Mouse (Mus musculus) liver, embryonic 13.5 days (tissue): ENCODE measurements around the gene Clec4g. TPM values are rescaled to one million over a fixed set of nuclear protein-coding genes. Genes with fewer than 3 reads are reported as not detected.

Source experiments
- ATAC-seq: fragments of 200-750 bp; cut with Nextera tagmentation; 2 replicates; pipeline ENCODE4 v1.8.0; 2017; ENCODE audit warnings: low read depth, mild to moderate bottlenecking, moderate number of reproducible peaks, moderate library complexity
- DNase-seq: peaks from one replicate; pipeline ENCODE4 v3.0.0; 2022
- H3K27ac ChIP-seq: fragments of 300-500 bp; sonication (generic); 2 replicates; pipeline ENCODE4 v1.5.1; 2015; ENCODE audit warnings: moderate library complexity, mild to moderate bottlenecking, inconsistent platforms
- H3K27me3 ChIP-seq: fragments of 300-500 bp; sonication (generic); 2 replicates; pipeline ENCODE4 v1.6.1; 2015; ENCODE audit warnings: mild to moderate bottlenecking, inconsistent platforms
- H3K36me3 ChIP-seq: fragments of 300-500 bp; sonication (generic); 2 replicates; pipeline ENCODE4 v1.6.1; 2015; ENCODE audit warnings: mild to moderate bottlenecking, inconsistent platforms
- H3K4me1 ChIP-seq: fragments of 300-500 bp; sonication (generic); replicated peaks from 2 replicates; pipeline ENCODE4 v1.6.1; 2015; ENCODE audit warnings: inconsistent platforms
- H3K4me2 ChIP-seq: fragments of 300-500 bp; sonication (generic); 2 replicates; pipeline ENCODE4 v1.6.1; 2015; ENCODE audit warnings: inconsistent platforms, mild to moderate bottlenecking, moderate library complexity
- H3K4me3 ChIP-seq: fragments of 300-500 bp; sonication (generic); replicated peaks from 2 replicates; pipeline ENCODE4 v1.5.1; 2015; ENCODE audit warnings: mild to moderate bottlenecking, inconsistent platforms
- H3K9ac ChIP-seq: fragments of 300-500 bp; sonication (generic); 2 replicates; pipeline ENCODE4 v1.6.1; 2015; ENCODE audit warnings: mild to moderate bottlenecking, inconsistent platforms
- H3K9me3 ChIP-seq: fragments of 300-500 bp; sonication (generic); replicated peaks from 2 replicates; pipeline ENCODE4 v1.6.1; 2016; ENCODE audit warnings: inconsistent platforms
- WGBS: fragments of 180-500 bp; shearing (Covaris S2); methylation state at CpG from one replicate; pipeline ENCODE4 v1.1.7; 2015; ENCODE audit not compliant: insufficient replicate concordance; 5-methylcytosine and 5-hydroxymethylcytosine counted together
- polyA plus RNA-seq: library from polyadenylated mRNA; unstranded; fragments of >200 nt; fragmentation: Nextera tagmentation; extraction: Ambion mirVana; gene quantifications from 2 replicates; pipeline ENCODE4 v1.2.1, GENCODE M21; 2015

Gene Clec4g
- polyA plus RNA-seq, 1 experiment from 2014 or later = 2.4 TPM

DNA sequence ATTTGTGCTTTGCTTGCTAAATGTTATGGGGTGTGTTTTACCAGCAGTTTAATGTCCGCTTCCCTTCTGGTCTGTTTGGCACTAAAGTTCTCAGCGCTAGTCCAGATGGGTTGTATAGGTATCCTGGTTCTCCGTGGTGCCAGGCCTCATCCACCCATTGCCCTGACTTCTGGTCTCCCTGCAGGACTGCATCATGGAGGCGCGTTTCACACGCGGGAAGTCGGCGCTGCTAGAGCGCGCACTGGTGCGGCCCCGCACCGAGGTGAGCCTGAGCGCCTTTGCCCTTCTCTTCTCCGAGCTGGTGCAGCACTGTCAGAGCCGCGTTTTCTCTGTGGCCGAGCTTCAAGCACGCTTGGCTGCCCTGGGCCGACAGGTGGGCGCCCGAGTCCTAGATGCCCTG is 41.6 kb downstream of the Clec4g start:
- Histone ChIP-seq H3K27me3 (no peaks in the 10 kb centered on the region), H3K4me2 (no peak overlapping the region), H3K4me1 (peaks cover 25% of the 10 kb centered on the region), H3K4me3 (no peak overlapping the region), H3K27ac (no peak overlapping the region), H3K9me3 (no peaks in the 10 kb centered on the region), H3K36me3 (peaks cover 31% of the 10 kb centered on the region), H3K9ac (no peak overlapping the region)
- ATAC-seq (no peak), DNase-seq (no peak)
- 94% methylated on average over 23 of the region's 23 CpGs for WGBS

DNA sequence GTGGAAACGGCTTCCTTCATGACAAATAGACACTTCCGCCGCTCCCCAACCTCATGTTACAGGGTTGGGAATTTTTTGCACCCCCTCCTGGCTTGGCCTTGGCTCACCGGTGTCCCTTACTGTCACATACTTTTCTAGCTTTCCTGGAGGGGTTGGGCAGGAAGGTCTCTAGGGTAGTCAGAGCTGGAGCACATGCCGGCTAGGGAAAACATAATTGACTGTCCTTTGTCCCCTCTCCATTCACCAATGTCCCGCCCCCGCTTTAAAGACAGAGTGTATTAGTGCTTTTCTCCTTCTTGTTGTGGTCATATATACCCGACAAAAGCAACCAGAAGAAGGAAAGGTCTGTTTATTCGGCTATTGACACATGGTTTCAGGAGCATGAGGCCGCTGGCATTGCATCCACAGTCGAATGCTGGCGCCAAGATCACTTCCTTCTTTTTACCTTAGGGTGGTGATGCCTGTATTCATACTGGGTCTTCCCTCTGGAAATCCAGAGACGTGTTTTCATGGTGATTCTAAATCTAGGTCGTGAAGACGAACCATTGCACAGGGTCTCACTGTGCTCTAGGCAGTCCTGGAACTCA is 43.4 kb downstream of the Clec4g start:
- WGBS = 1% methylated on average over 15 of the region's 15 CpGs
- peaks cover 31% of the 10 kb centered on the region for H3K36me3 ChIP-seq
- peak overlapping the region; percentile 92 for H3K4me3 ChIP-seq
- peak overlapping the region; percentile 89 for H3K27ac ChIP-seq
- H3K4me1 ChIP-seq = peaks cover 32% of the 10 kb centered on the region
- ATAC-seq = peak; percentile 8
- H3K27me3 ChIP-seq = no peaks in the 10 kb centered on the region
- peak; percentile 26 for DNase-seq
- no peaks in the 10 kb centered on the region for H3K9me3 ChIP-seq
- H3K4me2 ChIP-seq = peak overlapping the region; percentile 80
- peak overlapping the region; percentile 95 for H3K9ac ChIP-seq

DNA sequence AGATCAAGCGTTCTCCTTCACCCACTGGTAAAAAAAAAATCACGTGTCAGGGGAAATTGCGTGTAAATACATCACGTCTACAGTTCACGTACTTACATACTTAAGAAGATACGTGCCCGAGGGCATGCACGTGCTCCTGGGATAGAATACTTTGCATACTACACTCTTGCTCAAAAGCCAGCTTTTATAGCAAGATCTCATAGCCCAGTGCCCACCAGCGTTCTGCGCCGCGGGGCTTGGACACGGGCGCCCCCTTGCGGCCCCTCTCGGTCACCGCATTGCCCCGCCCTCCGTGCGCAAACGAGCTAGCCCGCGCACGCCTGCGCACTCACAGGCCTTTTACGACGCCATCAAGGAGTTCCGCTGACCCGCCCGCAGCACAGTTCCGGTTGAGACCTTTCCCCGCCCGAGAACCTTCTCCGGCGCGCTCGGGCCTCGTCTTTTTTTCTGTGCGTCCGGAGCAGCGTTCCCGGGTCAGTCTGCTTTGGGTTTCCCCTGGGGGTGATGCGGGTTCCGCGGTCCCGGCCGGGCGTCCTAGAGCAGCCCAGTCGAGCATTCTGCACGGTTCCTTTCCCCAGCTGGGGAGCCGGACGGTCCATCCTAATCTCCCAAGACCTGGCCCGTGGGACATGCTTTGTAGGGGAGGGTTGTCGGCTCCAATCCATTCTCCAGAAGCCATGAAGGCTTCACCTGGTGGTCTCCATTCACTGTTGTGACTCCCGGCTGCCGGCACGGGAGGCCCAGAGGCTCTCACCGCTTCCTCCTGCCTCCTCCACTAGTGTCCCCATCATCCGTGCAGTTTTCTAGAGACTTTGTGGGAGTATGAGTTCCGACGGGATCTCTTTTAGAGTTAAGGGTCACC is 44.1 kb downstream of the Clec4g start, which contains the start of gene Trappc5:
Gene Trappc5, plus strand, starts transcription at position 169 of the 862 bp plus-strand sequence.
- peak within 1 kb of the TSS; percentile 95 for H3K9ac ChIP-seq
- ATAC-seq (peak; percentile 91), DNase-seq (peak; percentile 90)
- peak within 1 kb of the TSS; percentile 92 for H3K4me3 ChIP-seq
- 1% methylated on average over 61 of the region's 61 CpGs for WGBS
- H3K27ac ChIP-seq = peak within 1 kb of the TSS; percentile 89
- peaks cover 29% of the 10 kb centered on the region for H3K36me3 ChIP-seq
- peak within 1 kb of the TSS; percentile 80 for H3K4me2 ChIP-seq
- no peaks in the 10 kb centered on the region for H3K27me3 ChIP-seq
- H3K9me3 ChIP-seq = no peaks in the 10 kb centered on the region
- H3K4me1 ChIP-seq = peaks cover 33% of the 10 kb centered on the region

DNA sequence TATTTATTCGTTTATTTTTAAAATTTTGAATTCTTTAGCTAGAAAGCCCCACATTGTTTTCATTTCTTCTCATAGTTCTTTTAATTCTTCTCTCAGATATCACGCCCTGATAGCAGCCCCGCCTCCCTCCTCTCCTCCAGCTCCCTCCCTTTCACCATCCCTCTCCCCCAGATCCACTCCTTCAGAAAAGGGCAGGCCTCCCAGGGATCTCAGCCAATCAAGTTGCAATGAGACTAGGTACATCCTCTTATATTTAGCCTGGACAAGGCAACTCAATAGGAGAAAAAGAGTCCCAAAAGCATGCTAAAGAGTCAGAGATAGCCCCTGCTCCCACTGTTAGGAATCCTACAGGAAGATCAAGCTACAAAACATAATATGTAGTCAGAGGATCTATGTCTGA is 45.8 kb downstream of the Clec4g start:
- Histone ChIP-seq H3K4me3 (no peak overlapping the region), H3K36me3 (peaks cover 12% of the 10 kb centered on the region), H3K27ac (no peak overlapping the region), H3K4me1 (peaks cover 33% of the 10 kb centered on the region), H3K27me3 (no peaks in the 10 kb centered on the region), H3K9me3 (no peaks in the 10 kb centered on the region), H3K9ac (no peak overlapping the region), H3K4me2 (no peak overlapping the region)
- ATAC-seq (no peak), DNase-seq (no peak)
- WGBS = 51% methylated on average over 3 of the region's 3 CpGs

DNA sequence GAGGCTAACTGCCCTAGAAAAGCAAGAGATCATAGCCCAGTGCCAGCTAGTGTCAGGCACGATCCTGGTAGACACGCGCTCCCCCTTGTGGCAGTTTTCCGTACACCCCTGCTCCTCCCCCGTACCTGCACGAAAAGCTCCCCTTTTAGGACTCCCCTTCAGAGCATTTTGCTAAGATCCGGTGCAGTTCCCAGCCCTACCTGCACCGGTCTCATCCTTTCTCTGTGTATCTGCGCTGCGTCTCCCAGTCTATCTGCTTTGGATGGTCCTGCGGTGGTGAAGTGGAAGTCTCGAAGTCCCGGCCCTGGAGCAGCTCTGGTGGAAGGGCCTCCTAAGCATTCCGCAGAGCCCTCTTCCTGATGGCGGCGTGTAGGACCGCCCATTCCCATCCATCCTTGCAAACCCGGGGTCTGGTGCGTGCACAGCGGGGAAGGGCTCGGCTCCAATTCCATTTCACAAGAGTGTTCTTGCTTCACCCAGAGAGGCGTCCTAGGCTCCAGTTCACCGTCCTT is 48.4 kb downstream of the Clec4g start, which contains the start of gene Fcor:
Gene Fcor, minus strand, starts transcription at position 383 of the 512 bp plus-strand sequence.
- peak within 1 kb of the TSS; percentile 70 for H3K4me2 ChIP-seq
- peak; percentile 68 for DNase-seq
- H3K36me3 ChIP-seq = no peaks in the 10 kb centered on the region
- H3K27ac ChIP-seq = no peak within 1 kb of the TSS
- peak; percentile 57 for ATAC-seq
- H3K9ac ChIP-seq = peak within 1 kb of the TSS; percentile 63
- no peaks in the 10 kb centered on the region for H3K9me3 ChIP-seq
- H3K27me3 ChIP-seq = no peaks in the 10 kb centered on the region
- under 1% methylated on average over 23 of the region's 23 CpGs for WGBS
- peaks cover 16% of the 10 kb centered on the region for H3K4me1 ChIP-seq
- peak within 1 kb of the TSS; percentile 58 for H3K4me3 ChIP-seq

DNA sequence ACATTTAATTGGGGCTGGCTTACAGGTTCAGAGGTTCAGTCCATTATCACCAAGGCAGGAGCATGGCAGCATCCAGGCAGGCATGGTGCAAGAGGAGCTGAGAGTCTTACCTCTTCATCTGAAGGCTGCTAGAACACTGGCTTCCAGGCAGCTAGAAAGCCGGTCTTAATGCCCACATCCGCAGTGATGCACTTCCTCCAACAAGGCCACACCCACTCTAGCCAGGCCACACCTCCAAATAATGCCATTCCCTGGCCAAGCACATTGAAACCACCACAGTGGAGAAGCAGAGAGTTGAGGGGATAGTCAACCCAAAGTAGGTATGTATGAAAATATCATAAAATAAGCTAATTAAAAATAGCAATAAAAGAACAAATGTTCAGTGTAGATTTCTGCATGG is 50.1 kb downstream of the Clec4g start:
- ATAC-seq (no peak), DNase-seq (no peak)
- H3K27me3 ChIP-seq = no peaks in the 10 kb centered on the region
- peaks cover 8% of the 10 kb centered on the region for H3K4me1 ChIP-seq
- H3K36me3 ChIP-seq = no peaks in the 10 kb centered on the region
- H3K4me2 ChIP-seq = no peak overlapping the region
- H3K27ac ChIP-seq = no peak overlapping the region
- no peaks in the 10 kb centered on the region for H3K9me3 ChIP-seq
- H3K9ac ChIP-seq = no peak overlapping the region
- H3K4me3 ChIP-seq = no peak overlapping the region
- WGBS = 37% methylated on average over 2 of the region's 2 CpGs

DNA sequence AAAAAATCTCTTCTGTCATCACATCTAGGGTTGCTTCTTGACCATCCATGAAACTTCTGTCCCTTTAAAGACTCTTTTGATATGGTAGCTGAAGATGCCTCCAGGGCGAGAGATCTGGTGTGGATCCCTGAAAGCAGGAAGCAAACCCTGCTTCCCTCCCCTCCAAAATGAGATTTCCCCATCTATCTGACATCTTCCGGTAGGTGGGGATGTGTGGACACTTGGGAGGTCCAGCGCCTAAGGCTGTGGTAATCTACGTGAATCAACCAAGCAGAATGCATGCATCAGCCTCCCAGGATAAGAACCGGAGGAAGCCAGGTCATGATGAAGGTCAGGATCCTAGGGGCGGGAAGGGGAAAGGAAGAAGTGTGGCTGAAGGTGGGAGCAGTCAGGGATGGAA is 54.9 kb downstream of the Clec4g start, which contains the start of gene Mcemp1:
Gene Mcemp1, plus strand, starts transcription at position 248 of the 400 bp plus-strand sequence.
- no peaks in the 10 kb centered on the region for H3K36me3 ChIP-seq
- no peak within 1 kb of the TSS for H3K27ac ChIP-seq
- no peaks in the 10 kb centered on the region for H3K4me1 ChIP-seq
- H3K4me3 ChIP-seq = no peak within 1 kb of the TSS
- H3K27me3 ChIP-seq = no peaks in the 10 kb centered on the region
- DNase-seq (no peak), ATAC-seq (no peak)
- H3K9me3 ChIP-seq = no peaks in the 10 kb centered on the region
- WGBS = 61% methylated on average over 6 of the region's 6 CpGs
- H3K4me2 ChIP-seq = no peak within 1 kb of the TSS
- no peak within 1 kb of the TSS for H3K9ac ChIP-seq

DNA sequence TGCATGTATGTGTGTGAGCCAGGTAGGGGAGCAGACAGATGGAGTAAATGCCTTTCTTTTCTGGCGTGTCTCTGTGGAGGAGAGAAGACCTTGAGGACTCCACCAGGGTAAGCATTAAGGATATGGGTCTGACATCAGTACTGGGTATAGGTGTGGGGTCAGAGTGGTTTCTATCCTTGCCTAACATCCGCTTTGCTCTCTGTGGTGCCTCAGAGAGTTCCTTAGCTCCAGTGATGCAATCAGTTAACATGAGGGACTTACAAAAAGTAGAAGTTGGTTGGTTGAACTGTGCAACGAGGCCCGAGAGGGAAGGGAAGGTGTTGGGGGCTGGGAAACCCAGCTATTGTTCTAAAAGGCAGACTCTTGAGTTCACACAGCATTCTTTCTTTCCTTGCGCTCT is 56.0 kb downstream of the Clec4g start:
- DNase-seq (no peak), ATAC-seq (peak; percentile 65)
- no peaks in the 10 kb centered on the region for H3K4me1 ChIP-seq
- H3K4me3 ChIP-seq = no peak overlapping the region
- no peaks in the 10 kb centered on the region for H3K36me3 ChIP-seq
- no peaks in the 10 kb centered on the region for H3K9me3 ChIP-seq
- no peak overlapping the region for H3K4me2 ChIP-seq
- H3K27ac ChIP-seq = no peak overlapping the region
- H3K27me3 ChIP-seq = no peaks in the 10 kb centered on the region
- no peak overlapping the region for H3K9ac ChIP-seq
- 21% methylated on average over 5 of the region's 5 CpGs for WGBS

DNA sequence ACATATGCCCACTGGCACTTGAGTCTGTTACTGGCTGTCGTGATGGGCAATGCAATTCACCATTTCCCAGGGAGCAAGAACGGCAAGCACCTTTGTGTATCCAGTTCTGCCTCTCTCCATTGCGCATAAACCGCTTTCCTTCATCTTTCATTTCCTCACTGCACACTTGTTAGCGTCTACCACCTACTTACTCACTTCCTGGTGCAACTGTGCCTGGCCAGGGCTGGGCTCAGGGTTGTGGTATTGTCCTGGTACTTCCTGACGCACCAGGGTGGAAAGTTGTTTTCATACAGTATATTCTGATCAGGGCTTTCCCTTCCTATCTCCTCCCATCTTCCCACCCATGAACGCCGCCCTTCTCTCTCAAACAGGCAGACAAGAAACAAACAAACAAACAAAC is 59.6 kb downstream of the Clec4g start:
- no peak overlapping the region for H3K9ac ChIP-seq
- H3K36me3 ChIP-seq = no peaks in the 10 kb centered on the region
- H3K4me3 ChIP-seq = no peak overlapping the region
- 41% methylated on average over 8 of the region's 8 CpGs for WGBS
- no peak for DNase-seq
- no peak for ATAC-seq
- no peaks in the 10 kb centered on the region for H3K4me1 ChIP-seq
- no peaks in the 10 kb centered on the region for H3K9me3 ChIP-seq
- no peak overlapping the region for H3K4me2 ChIP-seq
- H3K27ac ChIP-seq = no peak overlapping the region
- no peaks in the 10 kb centered on the region for H3K27me3 ChIP-seq
